Mouse (Mus musculus) left cerebral cortex, adult 11 months (tissue): ENCODE data around the gene Elmo1.

Experiments used
- DNase-seq: peaks from one replicate; pipeline ENCODE4 v3.0.0; 2022; ENCODE audit warnings: low spot score

Elmo1 gene

GRCm38 (mm10) chr13:20270148-20270547 is 179.8 kb downstream of the Elmo1 start:
- DNase-seq, result no peak

- no peak for DNase-seq
These were observed 181.4 kb downstream of the Elmo1 start for GRCm38 (mm10) chr13:20271799-20272198.

GRCm38 (mm10) chr13:20272562-20272961 is 182.2 kb downstream of the Elmo1 start:
- no peak for DNase-seq

GRCm38 (mm10) chr13:20279889-20280288 is 189.5 kb downstream of the Elmo1 start:
- no peak for DNase-seq

GRCm38 (mm10) chr13:20283891-20284290 is 193.5 kb downstream of the Elmo1 start:
- no peak for DNase-seq

- DNase-seq, result no peak
These were observed 196.3 kb downstream of the Elmo1 start for GRCm38 (mm10) chr13:20286680-20287079.

GRCm38 (mm10) chr13:20288393-20288792 is 198.0 kb downstream of the Elmo1 start:
- peak; percentile 28 for DNase-seq

- DNase-seq, result no peak
These were observed 200.0 kb downstream of the Elmo1 start for GRCm38 (mm10) chr13:20290412-20290811.

- DNase-seq, result no peak
These were observed 202.0 kb downstream of the Elmo1 start for GRCm38 (mm10) chr13:20292348-20292747.

- no peak for DNase-seq
These were observed 205.0 kb downstream of the Elmo1 start for GRCm38 (mm10) chr13:20295278-20295970.

GRCm38 (mm10) chr13:20297841-20298240 is 207.4 kb downstream of the Elmo1 start:
- DNase-seq, result peak; percentile 30

- no peak for DNase-seq
These were observed 209.0 kb downstream of the Elmo1 start for GRCm38 (mm10) chr13:20299424-20299823.

GRCm38 (mm10) chr13:20300052-20300564 is 209.7 kb downstream of the Elmo1 start:
- DNase-seq, result no peak

- DNase-seq, result no peak
These were observed 210.2 kb downstream of the Elmo1 start for GRCm38 (mm10) chr13:20300626-20301025.

- no peak for DNase-seq
These were observed 211.4 kb downstream of the Elmo1 start for GRCm38 (mm10) chr13:20301760-20302159.

- DNase-seq, result no peak
These were observed 215.2 kb downstream of the Elmo1 start for GRCm38 (mm10) chr13:20305621-20306020.

GRCm38 (mm10) chr13:20306180-20307177 is 216.1 kb downstream of the Elmo1 start:
- peak; percentile 65 for DNase-seq

GRCm38 (mm10) chr13:20307381-20307780 is 217.0 kb downstream of the Elmo1 start:
- DNase-seq, result no peak

GRCm38 (mm10) chr13:20311612-20312011 is 221.2 kb downstream of the Elmo1 start:
- peak; percentile 78 for DNase-seq

GRCm38 (mm10) chr13:20313345-20313744 is 222.9 kb downstream of the Elmo1 start:
- DNase-seq, result no peak

GRCm38 (mm10) chr13:20316139-20316538 is 225.7 kb downstream of the Elmo1 start:
- DNase-seq, result no peak

GRCm38 (mm10) chr13:20318615-20319219 is 228.3 kb downstream of the Elmo1 start:
- no peak for DNase-seq
